Mouse (Mus musculus) spleen, adult 18-20 months (tissue): ENCODE results near the gene Gapvd1.
"Not testable (repeated sequence)": the region's sequence is repeated elsewhere in the genome, so short reads cannot be mapped to it uniquely, and the experiment has no call there.

Experiments used
- DNase-seq, 2 experiments: peaks; one replicate each; pipeline ENCODE4 v3.0.0; 2022; ENCODE audit warnings: mixed read lengths in 2 of 2

Gene Gapvd1

GRCm38 (mm10) chr2:34771368-34772226 lies 16.6 kb upstream of the Gapvd1 start, which contains the start of gene Hspa5:
Gene Hspa5 (plus strand): TSS chr2:34771970.
- peak; percentile 92 to 98 for DNase-seq

GRCm38 (mm10) chr2:34770951-34771350 lies 15.9 kb upstream of the Gapvd1 start:
- DNase-seq = no peak

- no peak for DNase-seq
These were observed 15.0 kb upstream of the Gapvd1 start for GRCm38 (mm10) chr2:34770049-34770448.

DNA sequence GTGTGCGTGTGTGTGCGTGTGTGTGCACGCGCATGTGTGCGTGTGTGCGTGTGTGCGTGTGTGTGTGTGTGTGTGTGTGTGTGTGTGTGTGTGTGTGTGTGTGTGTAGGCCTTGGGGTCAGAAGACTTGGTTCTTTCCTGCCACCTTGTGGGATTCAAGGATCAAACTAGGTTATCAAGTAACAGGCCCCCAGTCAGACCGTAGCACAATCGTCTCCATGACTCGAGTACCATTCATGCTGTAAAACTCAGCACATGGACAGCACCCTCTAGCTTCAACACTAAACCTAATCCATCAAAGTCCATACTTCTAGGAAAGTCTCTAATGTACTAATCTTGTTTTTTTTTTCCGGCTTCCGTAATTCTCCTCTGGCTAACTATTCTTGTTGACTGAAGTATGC lies 9.8 kb upstream of the Gapvd1 start:
- no peak for DNase-seq

DNA sequence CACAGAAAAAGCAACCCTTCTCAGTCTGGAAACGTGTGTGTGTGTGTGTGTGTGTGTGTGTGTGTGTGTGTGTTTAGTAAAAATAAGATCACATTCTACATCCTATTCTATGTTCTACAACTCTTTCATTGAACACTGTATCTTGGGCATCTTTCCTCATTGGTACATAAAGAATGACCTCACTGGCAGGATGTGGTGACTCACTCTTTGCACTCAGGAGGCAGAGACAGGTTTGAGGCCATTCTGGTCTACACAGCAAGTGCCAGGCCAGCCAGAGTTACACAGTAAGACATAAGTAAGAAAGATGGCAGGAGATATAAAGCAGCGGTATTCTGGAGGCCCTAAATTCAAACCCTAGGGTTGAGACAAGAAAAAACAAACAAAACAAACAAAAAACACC lies 7.8 kb upstream of the Gapvd1 start:
- no peak for DNase-seq

- no peak for DNase-seq
These were observed 7.1 kb upstream of the Gapvd1 start for GRCm38 (mm10) chr2:34762174-34762573.

- not testable (repeated sequence) for DNase-seq
These were observed 6.2 kb upstream of the Gapvd1 start for GRCm38 (mm10) chr2:34761272-34761671.

DNA sequence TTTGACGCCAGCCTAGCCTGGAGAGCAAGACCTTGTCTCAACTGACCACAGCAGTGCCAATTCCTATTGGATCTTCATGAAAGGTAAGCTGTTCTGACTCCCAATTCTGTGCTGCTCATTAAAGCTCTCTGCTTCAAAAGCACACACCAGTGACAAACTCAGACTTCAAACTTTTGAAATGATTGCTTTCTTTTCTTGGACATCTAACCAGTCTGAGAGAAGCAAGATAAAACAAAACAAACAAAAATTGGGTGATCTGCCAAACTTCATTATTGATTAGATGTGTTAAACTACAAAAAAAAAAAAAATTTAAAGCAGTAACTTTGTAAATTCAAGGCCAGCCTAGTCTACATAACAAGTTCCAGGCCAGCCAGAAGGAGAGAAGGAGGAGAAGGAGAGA lies 2.3 kb upstream of the Gapvd1 start:
- no peak for DNase-seq

- peak; percentile 82 to 86 for DNase-seq
These were observed 1.1 kb downstream of the Gapvd1 start for GRCm38 (mm10) chr2:34753811-34754550.

DNA sequence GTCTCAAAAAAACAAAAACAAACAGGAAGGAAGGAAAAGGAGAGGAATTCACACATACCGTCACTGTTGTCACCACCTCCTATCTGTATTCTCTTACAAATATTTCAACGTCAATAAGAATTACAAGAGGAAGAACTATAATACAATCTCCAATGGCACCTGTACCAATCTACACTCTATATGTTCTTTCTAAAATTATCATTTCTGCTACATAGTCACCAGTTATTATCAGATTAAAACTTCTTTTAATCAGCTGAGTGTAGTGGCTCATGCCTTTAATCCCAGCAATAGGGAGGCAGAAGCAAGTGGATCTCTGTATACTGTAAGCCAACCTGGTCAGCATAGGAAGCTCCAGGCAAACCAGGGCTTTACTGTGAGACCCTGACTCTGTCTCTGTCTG lies 4.8 kb downstream of the Gapvd1 start:
- DNase-seq = no peak

GRCm38 (mm10) chr2:34748479-34748878 lies 6.6 kb downstream of the Gapvd1 start:
- DNase-seq = no peak

DNA sequence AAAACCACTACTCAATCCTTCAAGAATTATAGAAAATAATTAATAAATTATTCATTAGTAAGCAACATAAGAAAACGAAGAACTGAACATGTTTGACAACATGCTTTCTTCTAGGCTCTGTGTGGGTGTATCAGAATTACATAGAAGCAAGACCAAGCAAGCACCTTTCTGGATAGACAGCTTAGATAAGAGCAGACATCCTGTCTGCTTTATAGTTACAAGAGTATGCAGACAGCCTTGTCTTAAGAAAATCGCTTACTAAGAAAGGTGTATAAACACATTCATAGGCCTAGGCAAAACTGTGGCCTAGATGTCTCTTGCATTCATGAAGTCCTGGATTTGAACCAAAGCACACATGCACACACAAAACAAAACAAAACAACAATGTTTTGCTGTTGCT lies 9.4 kb downstream of the Gapvd1 start:
- DNase-seq = no peak

DNA sequence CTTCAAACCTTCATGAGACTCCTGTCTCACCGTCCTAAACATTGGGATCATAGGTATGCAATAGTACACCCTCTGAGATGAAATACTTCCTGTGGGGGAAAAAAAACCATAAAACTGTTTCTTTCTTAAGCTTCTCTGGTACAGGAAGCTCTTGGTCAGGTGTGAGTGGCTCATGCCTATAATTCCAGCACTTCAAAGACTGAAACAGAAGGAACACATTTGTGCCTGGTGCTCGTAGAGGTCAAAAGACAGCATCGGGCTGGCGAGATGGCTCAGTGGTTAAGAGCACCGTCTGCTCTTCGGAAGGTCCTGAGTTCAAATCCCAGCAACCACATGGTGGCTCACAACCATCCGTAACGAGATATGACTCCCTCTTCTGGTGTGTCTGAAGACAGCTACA lies 10.6 kb downstream of the Gapvd1 start:
- no peak for DNase-seq

- DNase-seq = no peak
These were observed 12.4 kb downstream of the Gapvd1 start for GRCm38 (mm10) chr2:34742675-34743074.

- no peak for DNase-seq
These were observed 13.5 kb downstream of the Gapvd1 start for GRCm38 (mm10) chr2:34741390-34742159.

DNA sequence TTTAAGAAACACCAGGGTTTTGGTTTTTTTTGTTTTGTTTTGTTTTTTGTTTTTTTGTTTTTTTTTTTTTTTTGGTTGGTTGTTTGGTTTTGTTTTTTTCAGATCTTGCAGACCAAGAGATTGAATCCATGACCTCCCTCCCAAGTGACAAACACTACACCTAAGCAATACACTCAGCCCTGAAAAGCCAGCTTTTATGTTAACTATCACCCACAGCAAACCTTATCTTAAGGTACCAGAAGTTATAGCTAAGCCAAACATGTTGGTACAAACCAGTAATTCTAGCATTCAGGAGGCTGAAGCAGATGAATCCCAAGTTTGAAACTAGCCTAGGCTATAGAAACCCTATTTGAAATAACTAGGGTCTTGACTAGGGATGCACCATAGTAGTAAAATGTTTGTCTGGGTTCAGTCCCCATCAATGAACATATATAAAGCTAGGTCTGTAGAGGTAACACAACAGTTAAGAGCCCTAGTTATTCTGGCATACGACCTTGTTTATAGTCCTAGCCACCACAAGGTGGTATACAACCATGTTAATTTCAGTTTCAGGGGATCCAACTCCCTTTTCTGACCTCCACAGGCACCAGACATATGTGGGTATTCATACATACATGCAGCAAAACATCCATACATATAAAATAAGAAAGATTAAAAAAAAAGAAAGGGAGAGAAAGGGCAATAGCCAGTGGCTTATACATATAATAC lies 15.2 kb downstream of the Gapvd1 start:
- no peak for DNase-seq

DNA sequence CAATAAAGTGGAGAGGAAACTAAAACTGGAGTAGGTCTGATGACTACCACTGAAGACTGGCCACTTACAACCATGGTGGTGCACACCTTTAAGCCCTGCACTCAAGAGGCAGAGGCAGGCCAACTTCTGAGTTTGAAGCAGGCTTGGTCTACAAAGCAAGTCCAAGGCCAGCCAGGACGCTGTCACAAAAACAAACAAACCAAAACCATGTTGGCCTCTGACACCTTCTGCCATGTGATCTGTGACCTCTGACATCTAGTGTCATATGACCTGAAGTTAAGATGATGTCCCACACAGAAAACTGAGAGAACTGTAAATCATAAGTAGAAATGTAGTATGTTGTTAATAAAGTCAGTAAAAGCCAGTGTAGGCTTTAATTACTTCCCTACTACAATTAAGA lies 17.1 kb downstream of the Gapvd1 start:
- no peak for DNase-seq

- no peak for DNase-seq
These were observed 18.4 kb downstream of the Gapvd1 start for GRCm38 (mm10) chr2:34736626-34737025.

DNA sequence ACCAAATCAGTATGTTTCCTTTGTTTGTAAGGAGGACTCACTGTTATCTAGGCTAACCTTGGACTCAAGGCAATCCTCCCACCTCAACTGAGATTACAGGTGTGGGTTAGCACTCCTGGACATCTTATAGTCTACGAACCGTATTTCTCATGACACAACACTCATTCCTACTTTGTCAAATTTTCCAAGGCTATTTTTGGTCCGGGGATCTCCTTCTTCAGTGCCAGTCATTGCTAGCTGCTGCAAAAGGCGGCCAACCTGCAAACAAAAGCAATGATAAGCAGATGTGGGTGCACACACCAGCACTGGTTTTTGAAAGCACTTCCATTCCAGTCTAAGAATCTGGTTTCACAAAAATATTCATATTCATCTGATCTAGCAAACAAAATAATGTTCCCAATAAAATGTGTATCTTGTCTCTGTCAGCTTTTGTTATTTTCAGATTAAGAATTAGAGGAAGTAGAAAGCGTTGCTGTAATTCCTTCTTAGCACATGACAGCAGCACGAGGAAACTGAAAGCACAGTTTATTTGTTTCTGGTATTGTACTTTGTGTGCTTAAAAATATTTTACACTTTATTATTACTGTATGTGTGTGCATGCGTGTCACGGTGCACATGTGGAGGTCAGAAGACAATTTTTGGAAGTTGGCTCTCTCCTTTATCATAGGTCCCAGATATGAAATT lies 27.8 kb downstream of the Gapvd1 start:
- DNase-seq = no peak

DNA sequence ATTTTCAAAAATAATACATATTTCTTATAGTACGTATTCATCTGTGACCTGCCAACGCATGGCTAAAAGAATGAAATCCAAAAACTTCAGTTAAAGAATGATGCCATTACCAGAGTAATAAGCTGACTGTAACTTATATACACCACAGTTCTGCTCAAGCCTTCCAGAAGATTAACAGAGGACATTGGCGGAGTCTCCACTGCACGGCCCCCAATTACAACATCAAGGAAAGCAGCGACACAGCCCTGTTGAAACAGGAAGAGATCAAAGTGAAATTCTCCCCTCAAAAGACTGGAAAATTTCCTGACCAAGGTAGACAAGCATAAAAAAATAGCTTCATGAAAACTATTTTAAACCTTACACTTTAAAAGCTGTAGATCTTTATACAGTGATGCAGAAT lies 29.8 kb downstream of the Gapvd1 start:
- no peak for DNase-seq

GRCm38 (mm10) chr2:34718196-34718595 lies 36.8 kb downstream of the Gapvd1 start:
- no peak for DNase-seq

DNA sequence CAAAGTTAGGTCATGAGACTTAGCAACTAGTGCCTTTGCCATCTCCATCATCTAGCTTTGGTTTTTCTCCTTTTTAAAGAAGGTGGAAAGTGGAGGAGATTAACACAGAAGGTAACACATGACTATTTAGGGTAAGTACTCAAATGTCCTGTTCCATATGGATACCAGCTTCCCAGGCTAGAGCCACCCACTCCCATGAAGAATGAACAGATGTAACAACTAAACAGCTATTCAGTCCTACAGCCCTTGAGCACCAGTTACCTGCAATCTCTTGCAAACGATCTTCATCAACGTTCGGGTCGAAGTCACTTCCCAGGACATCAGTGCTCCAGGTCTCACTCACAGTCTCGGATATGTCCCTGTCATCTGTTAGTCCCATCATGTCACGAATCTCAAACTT lies 43.1 kb downstream of the Gapvd1 start:
- DNase-seq = no peak
